Mouse (Mus musculus) heart, embryonic 12.5 days (tissue): Measurements from ENCODE around the gene Ankfy1. TPM values are rescaled to one million over a fixed set of nuclear protein-coding genes. Genes with fewer than 3 reads are reported as not detected.

ENCODE experiments used
- ATAC-seq: fragments of 200-750 bp; cut with Nextera tagmentation; 2 replicates; pipeline ENCODE4 v1.8.0; 2017; ENCODE audit warnings: moderate TSS enrichment, moderate library complexity; ENCODE audit not compliant: insufficient number of reproducible peaks, low FRiP score
- H3K27ac ChIP-seq: fragments of 300-500 bp; sonication (generic); 2 replicates; pipeline ENCODE4 v1.5.1; 2016; ENCODE audit warnings: mild to moderate bottlenecking, moderate library complexity; ENCODE audit not compliant: poor library complexity, severe bottlenecking
- H3K27me3 ChIP-seq: fragments of 300-500 bp; sonication (generic); replicated peaks from 2 replicates; pipeline ENCODE4 v1.6.1; 2016; ENCODE audit warnings: mild to moderate bottlenecking, moderate library complexity
- H3K36me3 ChIP-seq: fragments of 300-500 bp; sonication (generic); 2 replicates; pipeline ENCODE4 v1.6.1; 2016; ENCODE audit warnings: mild to moderate bottlenecking, moderate library complexity
- H3K4me1 ChIP-seq: fragments of 300-500 bp; sonication (generic); replicated peaks from 2 replicates; pipeline ENCODE4 v1.6.1; 2016; ENCODE audit warnings: mild to moderate bottlenecking
- H3K4me2 ChIP-seq: fragments of 300-500 bp; sonication (generic); 2 replicates; pipeline ENCODE4 v1.6.1; 2016; ENCODE audit warnings: mild to moderate bottlenecking, moderate library complexity
- H3K4me3 ChIP-seq: fragments of 300-500 bp; sonication (generic); 2 replicates; pipeline ENCODE4 v1.5.1; 2016; ENCODE audit warnings: mild to moderate bottlenecking
- H3K9ac ChIP-seq: fragments of 300-500 bp; sonication (generic); 2 replicates; pipeline ENCODE4 v1.6.1; 2016; ENCODE audit warnings: mild to moderate bottlenecking, moderate library complexity
- H3K9me3 ChIP-seq: fragments of 300-500 bp; sonication (generic); replicated peaks from 2 replicates; pipeline ENCODE4 v1.6.1; 2016; ENCODE audit warnings: mild to moderate bottlenecking, moderate library complexity
- WGBS: fragments of 180-500 bp; shearing (Covaris S2); methylation state at CpG from one replicate; pipeline ENCODE4 v1.1.7; 2016; 5-methylcytosine and 5-hydroxymethylcytosine counted together
- polyA plus RNA-seq: library from polyadenylated mRNA; unstranded; fragments of >200 nt; fragmentation: Nextera tagmentation; extraction: Ambion mirVana; gene quantifications from 2 replicates; pipeline ENCODE4 v1.2.1, GENCODE M21; 2016

The Ankfy1 gene
- polyA plus RNA-seq: 25.8 and 27.8 TPM in 2 replicates

DNA sequence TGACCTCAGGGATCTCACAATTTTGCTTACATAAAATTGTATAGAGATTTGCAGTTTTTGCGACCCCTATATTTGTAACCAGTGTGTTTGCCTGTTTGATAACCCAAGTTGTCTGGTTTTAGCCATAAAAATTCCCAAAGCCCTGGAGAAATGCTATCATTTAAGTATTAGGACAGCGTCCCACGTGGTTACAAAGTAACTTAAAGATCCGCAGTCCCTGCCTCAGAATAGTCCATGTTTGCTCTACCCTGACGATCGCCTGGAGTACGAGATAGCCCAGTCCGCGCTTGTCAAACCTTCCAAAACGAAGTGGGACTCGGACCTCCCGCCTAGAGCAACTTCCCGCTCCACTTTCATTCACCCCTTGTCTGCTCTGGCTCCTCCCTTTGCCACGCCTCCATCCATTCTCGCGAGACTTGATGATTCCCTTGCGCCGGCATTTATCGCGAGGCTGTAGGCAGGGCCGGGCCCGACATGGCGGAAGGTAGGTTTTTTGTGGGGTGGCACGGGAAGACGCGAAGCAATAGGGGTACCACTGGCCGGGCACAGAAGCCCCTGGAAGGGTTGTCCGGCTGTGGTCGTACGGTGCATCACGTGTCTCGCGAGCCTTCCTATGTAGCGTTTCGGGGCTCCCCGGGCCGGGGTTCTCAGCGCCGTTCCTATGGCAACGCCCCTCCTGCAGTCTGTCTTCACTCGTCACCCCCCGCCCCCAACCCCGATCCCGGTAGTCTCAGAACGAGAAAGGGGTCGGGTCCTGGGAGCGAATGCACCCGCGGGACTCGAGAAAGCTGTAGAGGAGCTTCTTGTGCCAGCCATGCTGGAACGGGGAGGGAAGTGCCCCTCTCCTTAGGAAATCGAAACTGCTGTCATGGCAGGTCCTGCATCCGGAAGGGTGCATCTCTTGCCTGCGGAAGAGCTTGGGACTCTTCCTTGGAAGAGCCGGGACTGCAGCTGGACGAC lies at the start of gene Ankfy1:
TSS of gene Ankfy1 (plus strand) at position 456 of the 960 bp plus-strand sequence.
- Histone ChIP-seq H3K36me3 (peaks cover 8% of the 10 kb centered on the region), H3K27me3 (no peaks in the 10 kb centered on the region), H3K4me2 (peak within 1 kb of the TSS; percentile 92), H3K4me3 (peak within 1 kb of the TSS; percentile 67), H3K27ac (peak within 1 kb of the TSS; percentile 63), H3K9me3 (no peaks in the 10 kb centered on the region), H3K4me1 (peaks cover 17% of the 10 kb centered on the region), H3K9ac (peak within 1 kb of the TSS; percentile 87)
- peak; percentile 98 for ATAC-seq
- whole genome bisulfite sequencing: under 1% methylated on average over 56 of the region's 56 CpGs

DNA sequence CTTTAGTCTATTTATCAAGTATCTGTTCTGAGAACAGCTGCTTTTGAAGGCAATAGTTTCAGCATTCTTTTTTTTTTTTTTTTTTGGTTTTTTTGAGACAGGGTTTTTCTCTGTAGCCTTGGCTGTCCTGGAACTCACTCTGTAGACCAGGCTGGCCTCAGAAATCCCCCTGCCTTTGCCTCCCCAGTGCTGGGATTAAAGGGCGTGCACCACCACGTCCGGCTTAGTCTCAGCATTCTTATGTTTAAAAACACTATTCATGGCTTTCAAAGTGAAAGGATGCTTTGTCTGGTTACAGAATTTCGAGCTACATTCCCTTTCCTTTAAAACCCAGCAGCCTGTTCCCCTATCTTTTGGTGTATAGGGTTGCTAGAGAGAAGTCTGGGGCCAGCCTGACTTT lies 47.1 kb upstream of the Ankfy1 start:
- no peak overlapping the region for H3K4me3 ChIP-seq
- H3K4me2 ChIP-seq: no peak overlapping the region
- no peak overlapping the region for H3K9ac ChIP-seq
- H3K36me3 ChIP-seq: peaks cover 5% of the 10 kb centered on the region; the same call in 1 of the 2 replicates
- no peak for ATAC-seq
- H3K27me3 ChIP-seq: no peaks in the 10 kb centered on the region
- H3K9me3 ChIP-seq: no peaks in the 10 kb centered on the region; the same call in 1 of the 2 replicates
- H3K4me1 ChIP-seq: no peaks in the 10 kb centered on the region; the same call in 1 of the 2 replicates
- 64% methylated on average over 4 of the region's 4 CpGs for WGBS
- no peak overlapping the region for H3K27ac ChIP-seq

DNA sequence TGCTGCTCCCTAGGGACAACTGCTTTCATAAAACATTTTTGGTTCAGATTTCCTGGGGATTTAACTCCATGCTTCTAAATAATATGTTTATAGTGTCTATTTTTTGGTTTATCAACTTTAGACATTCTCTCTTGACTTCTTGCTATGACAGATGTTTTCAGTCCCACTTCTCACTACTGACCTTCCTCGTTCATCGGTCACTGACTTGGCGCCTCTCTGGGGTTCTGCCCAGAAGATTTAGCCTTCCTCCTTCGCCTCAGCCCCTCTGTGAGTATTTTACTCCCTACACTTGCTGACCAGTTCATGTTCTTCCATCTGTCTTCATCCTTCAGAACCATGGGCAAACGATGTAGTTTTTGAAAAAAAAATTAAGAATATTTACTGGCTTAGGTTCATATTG lies 44.4 kb upstream of the Ankfy1 start:
- 86% methylated on average over 5 of the region's 5 CpGs for WGBS
- no peaks in the 10 kb centered on the region; the same call in 1 of the 2 replicates for H3K4me1 ChIP-seq
- no peaks in the 10 kb centered on the region for H3K27me3 ChIP-seq
- no peak overlapping the region for H3K4me2 ChIP-seq
- no peaks in the 10 kb centered on the region; the same call in 1 of the 2 replicates for H3K9me3 ChIP-seq
- H3K27ac ChIP-seq: no peak overlapping the region
- no peak for ATAC-seq
- H3K4me3 ChIP-seq: no peak overlapping the region
- no peak overlapping the region for H3K9ac ChIP-seq
- peaks cover 5% of the 10 kb centered on the region; the same call in 1 of the 2 replicates for H3K36me3 ChIP-seq

DNA sequence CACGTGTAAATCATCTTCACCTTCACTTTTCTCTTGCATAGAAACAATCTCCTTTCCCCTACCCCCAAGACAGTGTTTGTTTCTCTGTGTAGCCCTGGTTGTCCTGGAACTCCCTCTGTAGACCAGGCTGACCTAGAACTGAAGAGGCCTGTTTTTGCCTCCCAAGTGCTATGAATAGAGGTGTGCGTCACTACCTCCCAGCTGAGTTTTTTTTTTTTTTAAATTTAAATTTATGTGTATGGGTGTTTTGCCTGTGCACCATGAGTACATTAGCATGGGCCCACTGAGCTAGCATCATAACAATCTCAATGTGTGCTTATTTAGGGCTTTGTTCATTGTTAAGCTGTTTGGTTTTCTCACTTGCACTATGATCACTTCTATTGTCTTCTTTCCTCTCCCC lies 39.5 kb upstream of the Ankfy1 start:
- 71% methylated on average over 2 of the region's 2 CpGs for WGBS
- Histone ChIP-seq H3K27ac (no peak overlapping the region), H3K36me3 (no peaks in the 10 kb centered on the region), H3K9me3 (no peaks in the 10 kb centered on the region), H3K4me2 (no peak overlapping the region), H3K4me1 (no peaks in the 10 kb centered on the region), H3K27me3 (no peaks in the 10 kb centered on the region), H3K9ac (no peak overlapping the region), H3K4me3 (no peak overlapping the region)
- no peak for ATAC-seq

DNA sequence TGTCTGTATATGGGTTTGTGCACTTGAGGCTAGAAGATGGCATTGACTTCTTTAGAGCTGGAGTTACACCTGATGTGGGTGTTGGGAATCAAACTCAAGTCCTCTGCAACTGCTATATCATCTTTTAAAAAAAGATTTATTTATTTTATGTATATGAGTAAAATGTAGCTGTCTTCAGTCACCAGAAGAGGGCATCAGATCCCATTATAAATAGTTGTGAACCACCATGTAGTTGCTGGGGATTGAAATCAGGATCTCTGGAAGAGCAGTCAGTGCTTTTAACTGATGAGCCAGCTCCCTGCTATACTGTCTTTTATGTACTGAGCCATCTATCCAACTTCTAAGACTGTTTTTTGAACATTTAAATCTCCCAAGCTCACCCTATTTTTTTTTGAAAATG lies 29.9 kb upstream of the Ankfy1 start:
- Histone ChIP-seq H3K4me1 (no peaks in the 10 kb centered on the region), H3K4me2 (no peak overlapping the region), H3K9ac (no peak overlapping the region), H3K9me3 (no peaks in the 10 kb centered on the region), H3K27me3 (no peaks in the 10 kb centered on the region), H3K4me3 (no peak overlapping the region), H3K27ac (no peak overlapping the region), H3K36me3 (0 out of 2 replicates have a peak, but pooled peaks cover 2% of the 10 kb centered on the region)
- no peak for ATAC-seq

DNA sequence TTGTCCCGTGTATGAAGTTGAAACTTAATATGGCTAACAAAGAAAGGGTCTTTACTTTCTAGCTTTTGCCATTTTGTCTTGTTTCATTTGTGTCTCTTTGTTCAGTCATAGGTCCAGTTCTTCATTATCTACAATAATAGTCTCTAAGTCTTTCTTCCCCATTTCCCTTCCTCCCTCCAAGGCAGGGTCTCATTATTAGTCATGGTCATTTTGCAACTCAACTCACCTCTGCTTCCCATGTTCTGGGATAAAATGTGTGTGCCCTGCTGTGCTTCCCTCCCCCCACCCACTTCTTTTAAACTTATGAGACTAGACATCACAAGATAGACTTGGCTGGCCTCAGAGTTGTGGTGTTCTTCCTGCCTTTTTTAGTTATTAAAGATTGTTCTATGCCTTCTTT lies 29.4 kb upstream of the Ankfy1 start:
- WGBS: 94% methylated on average over 1 of the region's 1 CpGs

DNA sequence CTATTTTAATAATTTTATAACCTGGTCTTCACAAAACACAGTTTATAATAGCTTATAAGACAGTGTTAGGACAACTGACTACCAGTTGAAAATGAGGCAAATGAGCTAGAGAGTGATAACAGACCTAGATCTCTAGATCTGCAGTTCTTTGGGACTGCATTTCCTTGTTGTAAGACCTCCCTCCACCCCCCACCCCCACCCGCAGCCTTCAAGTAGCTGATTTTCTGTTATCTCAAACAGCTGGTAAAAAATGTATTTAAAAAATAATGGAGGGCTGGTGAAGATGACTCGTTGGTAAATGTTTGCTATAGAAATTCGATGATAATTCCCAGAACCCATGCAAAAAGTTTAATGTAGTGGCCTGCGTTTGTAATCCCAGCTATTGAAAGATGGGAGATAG lies 25.2 kb upstream of the Ankfy1 start:
- H3K9ac ChIP-seq: no peak overlapping the region
- no peak overlapping the region for H3K4me3 ChIP-seq
- H3K4me1 ChIP-seq: no peaks in the 10 kb centered on the region
- no peak overlapping the region for H3K4me2 ChIP-seq
- H3K9me3 ChIP-seq: no peaks in the 10 kb centered on the region
- H3K27ac ChIP-seq: no peak overlapping the region
- 86% methylated on average over 4 of the region's 4 CpGs for WGBS
- ATAC-seq: no peak
- H3K36me3 ChIP-seq: peaks cover 13% of the 10 kb centered on the region
- H3K27me3 ChIP-seq: no peaks in the 10 kb centered on the region

More for the DNA sequence above, 29.4 kb upstream of the Ankfy1 start:
- Histone ChIP-seq H3K9me3 (no peaks in the 10 kb centered on the region), H3K4me3 (no peak overlapping the region), H3K4me1 (no peaks in the 10 kb centered on the region), H3K9ac (no peak overlapping the region), H3K4me2 (no peak overlapping the region), H3K27me3 (no peaks in the 10 kb centered on the region), H3K27ac (no peak overlapping the region), H3K36me3 (0 out of 2 replicates have a peak, but pooled peaks cover 2% of the 10 kb centered on the region)
- no peak for ATAC-seq

DNA sequence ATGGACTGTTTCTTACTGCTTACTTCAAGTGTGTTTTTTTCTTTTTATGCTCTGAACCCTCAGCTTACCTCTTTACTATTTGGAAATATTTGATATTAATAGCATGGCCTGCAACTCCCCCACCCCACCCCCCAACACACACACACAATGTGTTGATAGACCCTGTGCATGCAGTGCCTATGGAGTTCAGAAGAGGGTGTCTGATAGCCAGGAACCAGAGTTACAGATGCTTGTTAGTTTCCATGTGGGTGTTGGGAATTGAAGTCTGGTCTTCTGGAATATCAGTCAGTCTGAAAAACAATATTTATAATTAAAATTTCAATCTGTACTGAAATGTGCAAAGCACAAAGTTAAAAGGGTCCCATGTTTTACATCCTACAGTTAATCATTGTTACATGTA lies 19.2 kb upstream of the Ankfy1 start:
- no peak overlapping the region for H3K27ac ChIP-seq
- H3K9me3 ChIP-seq: no peaks in the 10 kb centered on the region
- H3K36me3 ChIP-seq: peaks cover 10% of the 10 kb centered on the region
- H3K9ac ChIP-seq: no peak overlapping the region
- no peak for ATAC-seq
- no peaks in the 10 kb centered on the region for H3K27me3 ChIP-seq
- H3K4me3 ChIP-seq: no peak overlapping the region
- no peak overlapping the region for H3K4me2 ChIP-seq
- peaks cover 6% of the 10 kb centered on the region; the same call in 1 of the 2 replicates for H3K4me1 ChIP-seq

DNA sequence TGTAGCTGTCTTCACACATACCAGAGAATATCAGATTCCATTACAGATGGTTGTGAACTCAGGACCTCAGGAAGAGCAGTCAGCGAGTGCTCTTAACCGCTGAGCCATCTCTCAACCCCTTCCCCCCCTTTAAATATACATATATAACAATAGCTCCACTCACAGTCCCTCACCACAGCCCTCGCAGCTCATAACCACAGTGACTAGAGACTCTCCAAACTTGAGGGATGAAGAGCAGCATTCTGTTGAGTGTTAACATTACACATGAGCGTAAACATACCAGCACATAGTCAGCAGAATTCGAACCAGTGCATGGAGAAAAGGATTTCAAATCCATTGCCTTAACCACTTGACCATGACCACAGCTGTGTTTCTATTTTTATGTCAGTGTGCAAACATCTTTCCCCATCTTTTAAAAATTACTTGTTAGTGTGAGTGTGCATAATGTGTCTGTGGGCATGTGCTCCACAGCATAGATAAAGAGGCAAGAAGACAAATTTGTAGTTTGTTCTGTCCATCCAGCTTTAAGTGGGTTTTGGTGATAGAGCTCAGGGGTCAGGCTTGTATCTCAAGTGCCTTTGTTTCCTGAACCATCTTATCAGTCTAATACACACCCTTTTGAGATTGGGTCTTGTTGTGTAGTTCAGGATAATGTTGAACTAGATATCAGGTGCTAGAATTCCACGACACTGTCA lies 18.4 kb upstream of the Ankfy1 start:
- 66% methylated on average over 6 of the region's 6 CpGs for WGBS
- Histone ChIP-seq H3K9ac (no peak overlapping the region), H3K27ac (no peak overlapping the region), H3K9me3 (no peaks in the 10 kb centered on the region), H3K36me3 (peaks cover 6% of the 10 kb centered on the region), H3K4me2 (no peak overlapping the region), H3K4me3 (no peak overlapping the region), H3K4me1 (peaks cover 6% of the 10 kb centered on the region; the same call in 1 of the 2 replicates), H3K27me3 (no peaks in the 10 kb centered on the region)
- ATAC-seq: no peak

DNA sequence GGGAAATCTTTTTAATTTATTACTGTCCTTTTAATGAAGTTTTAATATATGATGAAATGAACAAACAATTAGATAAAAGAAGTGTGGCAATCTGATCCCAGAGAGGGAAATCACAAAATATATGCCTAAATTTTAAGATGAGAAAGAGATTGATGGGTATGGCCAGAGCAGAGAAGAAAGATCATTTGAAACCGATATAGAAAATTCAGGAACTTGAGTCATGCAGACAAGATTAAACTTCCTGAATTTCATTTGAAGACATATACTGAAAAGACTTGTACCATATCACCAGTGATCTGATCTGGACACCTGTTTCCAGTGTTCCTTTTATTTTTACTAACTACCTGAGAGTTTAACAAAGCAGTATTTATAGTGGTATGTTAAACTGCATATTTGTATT lies 17.4 kb upstream of the Ankfy1 start:
- H3K4me1 ChIP-seq: peaks cover 6% of the 10 kb centered on the region; the same call in 1 of the 2 replicates
- no peak overlapping the region for H3K9ac ChIP-seq
- H3K27ac ChIP-seq: no peak overlapping the region
- no peak overlapping the region for H3K4me2 ChIP-seq
- peaks cover 5% of the 10 kb centered on the region for H3K36me3 ChIP-seq
- no peak overlapping the region for H3K4me3 ChIP-seq
- no peaks in the 10 kb centered on the region for H3K9me3 ChIP-seq
- no peaks in the 10 kb centered on the region for H3K27me3 ChIP-seq
- WGBS: 80% methylated on average over 1 of the region's 1 CpGs
- no peak for ATAC-seq

DNA sequence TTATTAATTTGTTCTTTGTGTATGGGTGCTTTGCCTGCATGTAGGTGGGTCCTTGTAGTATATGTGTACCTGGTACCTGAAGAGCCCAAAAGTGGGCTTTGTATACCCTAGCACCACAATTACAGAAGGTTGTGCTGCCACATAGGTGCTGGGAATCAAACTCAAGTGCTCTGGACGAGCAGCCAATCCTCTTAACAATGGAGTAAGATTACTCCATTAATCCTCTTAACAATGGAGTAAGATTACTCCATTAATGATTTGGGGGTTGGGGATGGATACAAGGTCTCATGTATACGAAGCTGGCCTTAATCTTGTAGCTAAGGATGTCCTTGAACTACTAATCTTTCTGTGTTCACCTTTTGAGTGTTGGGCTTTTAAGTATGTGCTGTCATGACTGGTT lies 14.5 kb upstream of the Ankfy1 start:
- 64% methylated on average over 2 of the region's 2 CpGs for WGBS
- H3K27ac ChIP-seq: no peak overlapping the region
- ATAC-seq: no peak
- no peak overlapping the region for H3K4me2 ChIP-seq
- peaks cover 2% of the 10 kb centered on the region; the same call in 1 of the 2 replicates for H3K36me3 ChIP-seq
- H3K9me3 ChIP-seq: no peaks in the 10 kb centered on the region
- H3K27me3 ChIP-seq: no peaks in the 10 kb centered on the region
- H3K9ac ChIP-seq: no peak overlapping the region
- no peak overlapping the region for H3K4me3 ChIP-seq
- H3K4me1 ChIP-seq: peaks cover 6% of the 10 kb centered on the region; the same call in 1 of the 2 replicates
